ENCODE assay signal across 8 mouse cellular contexts in genomic region chr7:30169583-30170282, GRCm38 (mm10). TPM values are rescaled to one million over a fixed set of nuclear protein-coding genes. Genes with fewer than 3 reads are reported as not detected.
DNase-seq lines count a peak whose midpoint lies in the region; ATAC-seq lines count a peak whose summit lies in the region.

Gene Zfp146 (minus strand): TSS chr7:30169750.

- no peaks in the 10 kb centered on the region for H3K27me3 ChIP-seq in hindbrain, embryonic 16.5 days (replicated peaks; ENCODE audit: control insufficient read depth, insufficient read depth, low read length)

- H3K4me3 ChIP-seq in hindbrain, embryonic 16.5 days (ENCODE audit: low read length) = peak within 1 kb of the TSS; percentile 52
- H3K4me3 ChIP-seq in macrophage (ENCODE audit: inconsistent target) = peak within 1 kb of the TSS; percentile 95

- WGBS in hindbrain, embryonic 16.5 days = under 1% methylated on average over 36 of the region's 36 CpGs
- under 1% methylated on average over 36 of the region's 36 CpGs for WGBS in macrophage (ENCODE audit: missing documents)

- no peaks in the 10 kb centered on the region; the same call in 1 of the 2 replicates for H3K9me3 ChIP-seq in hindbrain, embryonic 16.5 days (ENCODE audit: control insufficient read depth, low read length)

- H3K27ac ChIP-seq in hindbrain, embryonic 16.5 days (ENCODE audit: low read depth, low read length) = peak within 1 kb of the TSS; percentile 95
- H3K27ac ChIP-seq in macrophage = peak within 1 kb of the TSS; percentile 80

- H3K9ac ChIP-seq in hindbrain, embryonic 16.5 days (ENCODE audit: low read depth, low read length) = peak within 1 kb of the TSS; percentile 79

- H3K36me3 ChIP-seq in hindbrain, embryonic 16.5 days (ENCODE audit: control insufficient read depth, insufficient read depth, low read length) = peaks cover 9% of the 10 kb centered on the region
- H3K36me3 ChIP-seq in macrophage (ENCODE audit: inconsistent target) = no peaks in the 10 kb centered on the region

- DNase-seq in T-cell, adult 2 months (ENCODE audit: low spot score) = peak; percentile 90
- peak; percentile 66 to 84 for DNase-seq in cerebellum, postnatal 4 days (ENCODE audit: low spot score in 2 of 2)
- DNase-seq in gastrocnemius, adult 18-20 months (ENCODE audit: low spot score) = peak; percentile 96
- peak; percentile 95 for DNase-seq in left cerebral cortex, adult 18-20 months (ENCODE audit: low spot score in 2 of 2)
- DNase-seq in right cerebral cortex, adult 18-20 months = peak; percentile 96
- DNase-seq in urinary bladder, postnatal 10 days (ENCODE audit: low spot score) = peak; percentile 62

- H3K79me2 ChIP-seq in macrophage (ENCODE audit: inconsistent target) = peaks cover 48% of the 10 kb centered on the region

- peaks cover 15% of the 10 kb centered on the region for H3K4me1 ChIP-seq in hindbrain, embryonic 16.5 days (ENCODE audit: control insufficient read depth, insufficient read depth, low read depth, low read length)

- ATAC-seq in hindbrain, embryonic 16.5 days = peak; percentile 97

- H3K4me2 ChIP-seq in hindbrain, embryonic 16.5 days (ENCODE audit: low read length) = peak within 1 kb of the TSS; percentile 79

RNA-seq across cellular contexts. Expression of gene Zfp146, which starts in this region (rescaled TPM):
- 10 to 100 TPM; 24.7 to 28.7 TPM for total RNA-seq in gastrocnemius, adult 18-20 months (2021)
- 8.0 and 9.2 TPM in 2 replicates for polyA plus RNA-seq in hindbrain, embryonic 16.5 days (2015; fragmentation: Nextera tagmentation; extraction: Ambion mirVana)
- 10 to 100 TPM; 48.4 to 48.7 TPM for total RNA-seq in left cerebral cortex, adult 18-20 months (2021)
- total RNA-seq in macrophage (2018; cell fraction: chromatin; rRNA removed) = 10 to 100 TPM; 19.9 to 73.4 (median 36.4) TPM
- total RNA-seq in macrophage (2018; cell fraction: cytosol; rRNA removed) = 10 to 100 TPM in 22 of 26 experiments, 1 to 10 TPM in 4; 6.8 to 23.3 (median 18.0) TPM
- 10 to 100 TPM; 14.1 to 74.3 (median 26.2) TPM for total RNA-seq in macrophage (2018; cell fraction: nucleus; rRNA removed)
- polyA plus RNA-seq in macrophage (2018) = 17.2 to 34.1 TPM (median 30.3 TPM) in 3 replicates

Comparison
In these comparisons a context has a peak if more than half of its experiments do, and no peak if none do; other contexts are left out.
1. Peak in every context shown above with its lines: DNase-seq, ATAC-seq, H3K4me3 ChIP-seq and H3K27ac ChIP-seq.